Comparison of ENCODE assay signal across 8 mouse cellular contexts in the genomic region with DNA sequence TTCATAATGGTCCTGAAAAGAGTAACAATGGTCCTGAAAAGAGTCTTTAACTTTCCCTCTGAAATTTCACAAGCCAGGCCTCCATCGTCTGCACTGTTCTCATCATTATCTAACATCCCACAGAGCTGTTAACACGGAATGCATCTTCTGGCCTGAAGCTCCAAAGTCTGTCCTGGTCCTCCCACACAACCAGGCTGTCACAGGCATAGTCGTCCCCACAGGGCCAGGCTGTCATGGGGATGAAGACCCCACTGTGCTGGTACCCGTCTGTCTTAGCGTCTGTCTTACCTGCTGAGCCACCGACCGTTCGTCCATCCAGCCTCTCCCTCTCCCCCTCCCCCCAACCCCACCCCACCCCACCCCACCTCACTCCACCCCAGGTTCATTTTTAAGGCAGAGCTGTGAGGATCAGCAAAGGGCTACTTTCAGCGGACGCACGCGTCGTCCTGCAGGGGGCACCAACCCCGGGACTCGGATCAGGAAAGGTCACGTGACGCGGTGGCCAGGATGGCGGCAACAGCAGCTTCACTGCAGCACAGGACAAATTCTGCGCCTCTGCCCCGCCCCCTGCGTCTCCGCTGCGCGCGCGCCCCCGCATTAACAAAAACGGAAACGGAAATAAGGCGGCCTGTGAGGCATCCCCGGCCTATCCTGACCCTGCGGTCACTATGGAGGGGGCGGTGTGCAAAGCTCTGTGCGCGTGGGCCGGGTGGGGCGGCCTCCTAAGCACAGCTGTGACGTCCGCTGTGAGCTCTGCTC. TPM values are rescaled to one million over a fixed set of nuclear protein-coding genes. Genes with fewer than 3 reads are reported as not detected.
DNase-seq lines count a peak whose midpoint lies in the region; ATAC-seq lines count a peak whose summit lies in the region.

No protein-coding gene starts in this region.

- H3K36me3 ChIP-seq in hindbrain, embryonic 13.5 days = no peaks in the 10 kb centered on the region

- H3K4me1 ChIP-seq in hindbrain, embryonic 13.5 days (replicated peaks) = 0 out of 2 replicates have a peak, but pooled peaks cover 6% of the 10 kb centered on the region

- ATAC-seq in hindbrain, embryonic 13.5 days (ENCODE audit: low FRiP score) = peak; percentile 84

- H3K9ac ChIP-seq in hindbrain, embryonic 13.5 days = peak overlapping the region; percentile 62

- no peaks in the 10 kb centered on the region for H3K27me3 ChIP-seq in hindbrain, embryonic 13.5 days

- peak overlapping the region; percentile 56 for H3K27ac ChIP-seq in hindbrain, embryonic 13.5 days

- peak overlapping the region; percentile 74 for H3K4me2 ChIP-seq in hindbrain, embryonic 13.5 days

- peak; percentile 98 for DNase-seq in T-cell, adult 2 months (ENCODE audit: low spot score)
- DNase-seq in cerebellum, postnatal 36 days = peak; percentile 86 to 90
- DNase-seq in frontal cortex, postnatal 25 days (ENCODE audit: low spot score in 2 of 2) = peak; percentile 65 to 68
- peak; percentile 63 to 72 for DNase-seq in layer of hippocampus, postnatal 25 days (ENCODE audit: extremely low spot score in 1 of 2, low spot score in 1 of 2)
- DNase-seq in lung, postnatal 36 days = peak; percentile 96
- DNase-seq in retina, embryonic 14.5 days (ENCODE audit: low spot score) = peak; percentile 91
- peak; percentile 98 for DNase-seq in thymus, postnatal 4 days

- WGBS in hindbrain, embryonic 13.5 days = 6% methylated on average over 40 of the region's 40 CpGs

- peak overlapping the region; percentile 52 for H3K4me3 ChIP-seq in hindbrain, embryonic 13.5 days

- peaks cover 42% of the 10 kb centered on the region for H3K9me3 ChIP-seq in hindbrain, embryonic 13.5 days

RNA-seq across cellular contexts. Expression of a gene that starts 0.8 kb away (rescaled TPM):
- 1.6 and 2.2 TPM in 2 replicates for polyA plus RNA-seq in hindbrain, embryonic 13.5 days (2015; fragmentation: Nextera tagmentation; extraction: Ambion mirVana)
- total RNA-seq in layer of hippocampus, postnatal 25 days (2021) = 1 to 10 TPM; 3.4 to 3.5 TPM

RNA-seq across cellular contexts. Expression of a gene that starts 22.7 kb away (rescaled TPM):
- 0.12 TPM in 1 of 2 replicates, not detected in the other for polyA plus RNA-seq in hindbrain, embryonic 13.5 days (2015; fragmentation: Nextera tagmentation; extraction: Ambion mirVana)
- total RNA-seq in layer of hippocampus, postnatal 25 days (2021) = not detected

RNA-seq across cellular contexts. Expression of a gene that starts 55.8 kb away (rescaled TPM):
- polyA plus RNA-seq in hindbrain, embryonic 13.5 days (2015; fragmentation: Nextera tagmentation; extraction: Ambion mirVana) = not detected in 2 replicates
- total RNA-seq in layer of hippocampus, postnatal 25 days (2021) = not detected

Comparison
In these comparisons a context has a peak if more than half of its experiments do, and no peak if none do; other contexts are left out.
1. Peak in every context shown above with its lines: DNase-seq, ATAC-seq, H3K4me3 ChIP-seq and H3K27ac ChIP-seq.